Mouse (Mus musculus) adrenal gland, adult 10 weeks (tissue): ENCODE data around the gene Cd209g. TPM values are rescaled to one million over a fixed set of nuclear protein-coding genes. Genes with fewer than 3 reads are reported as not detected.

Source experiments
- polyA plus RNA-seq: library from polyadenylated mRNA; stranded (reverse); fragments of 350-450 nt; fragmentation: Illumina TruSeq; extraction: RNeasy Lipid Tissue Mini Kit (QIAGEN cat#74804); gene quantifications from one replicate; pipeline ENCODE4 v1.2.3, GENCODE M21; 2014; ENCODE audit warnings: low read depth, low replicate concordance

Gene Cd209g
- not detected for polyA plus RNA-seq

DNA sequence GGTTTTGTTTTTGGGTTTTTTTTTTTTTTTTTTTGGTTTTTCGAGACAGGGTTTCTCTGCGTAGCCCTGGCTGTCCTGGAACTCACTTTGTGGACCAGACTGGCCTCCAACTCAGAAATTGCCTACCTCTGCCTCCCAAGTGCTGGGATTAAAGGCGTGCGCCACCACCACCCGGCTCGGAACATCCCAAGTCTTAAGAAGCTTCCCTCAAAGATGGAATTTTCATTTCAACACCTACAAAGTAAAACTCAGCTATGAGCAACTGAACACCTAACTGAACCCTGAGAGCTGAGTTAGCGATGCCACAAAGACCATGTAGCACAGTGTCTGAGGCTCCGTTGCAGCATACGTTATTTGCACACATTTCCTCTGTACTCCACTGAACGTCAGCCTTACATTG, at the start of gene Cd209g:
TSS of gene Cd209g (plus strand) at position 301 of the 400 bp plus-strand sequence.

DNA sequence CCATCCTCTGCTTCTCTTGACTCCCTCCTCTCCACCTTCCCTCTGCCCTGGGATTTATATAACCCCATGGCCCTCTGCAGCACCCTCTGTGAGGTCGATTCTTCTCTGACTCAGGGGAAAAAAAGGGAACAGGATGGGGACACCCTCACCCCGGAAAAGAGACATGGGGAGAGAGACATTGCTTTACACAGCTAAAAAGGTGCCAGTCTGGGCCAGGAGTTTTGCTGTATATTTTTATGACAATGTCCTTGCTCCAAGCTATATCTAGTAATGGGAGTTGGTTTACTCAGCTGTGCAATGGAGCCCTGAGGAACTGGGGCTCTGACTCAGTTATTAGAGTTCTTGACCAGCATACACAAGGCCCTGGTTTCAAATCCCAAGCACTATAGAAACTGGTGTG, 28.2 kb upstream of the Cd209g start, which contains the start of gene Cd209f:
TSS of gene Cd209f (minus strand) at position 101 of the 400 bp plus-strand sequence.

DNA sequence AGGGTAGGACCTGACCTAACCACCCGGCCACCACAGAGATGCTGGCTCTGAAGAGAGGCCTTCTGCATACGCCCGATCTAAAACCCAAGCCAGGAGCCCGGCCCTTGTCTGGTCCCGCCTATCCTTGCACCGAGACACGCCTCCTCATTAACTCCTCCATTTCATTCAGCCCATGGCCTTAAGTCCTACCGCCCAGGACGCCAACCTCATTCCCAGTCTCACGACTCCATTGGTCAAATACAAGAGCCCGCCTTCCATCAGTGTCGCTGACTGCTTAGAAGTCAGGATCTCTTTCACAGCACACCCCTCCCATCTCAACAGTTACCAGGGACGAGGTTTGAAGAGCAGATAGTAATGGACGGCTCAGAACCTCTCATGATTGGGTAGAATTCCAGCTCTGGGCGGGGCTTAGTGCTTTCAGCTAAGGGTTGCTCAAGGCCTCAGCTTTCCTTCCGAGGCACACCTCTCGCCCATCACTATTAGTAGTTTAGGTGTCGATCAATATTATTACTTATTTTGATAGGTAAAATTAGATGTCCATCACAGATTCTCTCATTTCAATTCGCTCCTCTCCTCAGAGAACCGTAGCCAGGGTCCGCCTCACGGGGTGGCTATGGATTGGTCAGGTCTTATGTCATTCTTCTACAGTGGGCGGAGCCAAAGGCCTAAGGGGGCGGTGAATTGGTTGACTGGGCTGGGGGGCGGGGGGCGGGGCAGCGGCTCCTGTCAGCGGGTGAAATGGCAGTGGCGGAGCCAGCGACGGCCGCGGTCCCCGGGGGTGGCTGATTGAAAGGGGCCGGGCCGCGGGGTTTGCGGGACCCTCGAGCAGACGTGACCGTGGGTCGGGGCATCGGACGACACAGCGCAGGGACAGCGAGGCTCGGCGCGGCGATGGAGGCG, 32.2 kb downstream of the Cd209g start, which contains the start of gene Evi5l:
TSS of gene Evi5l (plus strand) at position 716 of the 900 bp plus-strand sequence.

Other genes starting within 250 kb of the Cd209g start
- 0.58 TPM for gene Cd209b, start 207.3 kb upstream of the Cd209g start, polyA plus RNA-seq
- gene Cd209c, start 179.4 kb upstream of the Cd209g start, polyA plus RNA-seq = not detected
- 0.41 TPM for gene Cd209f, start 28.3 kb upstream of the Cd209g start, polyA plus RNA-seq
- 5.2 TPM for gene Evi5l, start 32.5 kb downstream of the Cd209g start, polyA plus RNA-seq
- 0.52 TPM for gene Prr36, start 83.4 kb downstream of the Cd209g start, polyA plus RNA-seq
- 10.5 TPM for gene Lrrc8e, start 92.7 kb downstream of the Cd209g start, polyA plus RNA-seq
- 8.6 TPM for gene Map2k7, start 104.6 kb downstream of the Cd209g start, polyA plus RNA-seq
- gene Gm49320, start 104.8 kb downstream of the Cd209g start, polyA plus RNA-seq = not detected
- gene Tgfbr3l, start 114.1 kb downstream of the Cd209g start, polyA plus RNA-seq = 4.7 TPM
- 3.6 TPM for gene Snapc2, start 119.0 kb downstream of the Cd209g start, polyA plus RNA-seq
- 0.70 TPM for gene Ctxn1, start 125.2 kb downstream of the Cd209g start, polyA plus RNA-seq
- 171 TPM for gene Timm44, start 141.8 kb downstream of the Cd209g start, polyA plus RNA-seq
- 17.8 TPM for gene Ccl25, start 191.1 kb downstream of the Cd209g start, polyA plus RNA-seq
- 66.2 TPM for gene Elavl1, start 191.3 kb downstream of the Cd209g start, polyA plus RNA-seq